Mouse (Mus musculus) CH12.LX (cell line): Measurements from ENCODE around the gene Tph1.

Source experiments
- BHLHE40 ChIP-seq: IDR thresholded peaks from 2 replicates; pipeline ENCODE4 v1.6.1; 2011; ENCODE audit warnings: mild to moderate bottlenecking, low read depth, low read length, improper control_type of control experiment
- CTCF ChIP-seq, 2 experiments: IDR thresholded peaks in 1 of 2; conservative IDR thresholded peaks in 1 of 2; 2 replicates each; pipeline ENCODE4 v1.5.1; 2011 to 2012; ENCODE audit warnings: low read depth in 2 of 2, low read length in 2 of 2, improper control_type of control experiment in 1 of 2, inconsistent platforms in 1 of 2, mild to moderate bottlenecking in 1 of 2, moderate library complexity in 1 of 2
- ELF1 ChIP-seq: IDR thresholded peaks from 2 replicates; pipeline ENCODE4 v1.6.1; 2014; ENCODE audit warnings: low read depth, mild to moderate bottlenecking, inconsistent platforms, low read length, improper control_type of control experiment
- EP300 ChIP-seq: IDR thresholded peaks from 2 replicates; pipeline ENCODE4 v1.6.1; 2011; ENCODE audit warnings: low read length, improper control_type of control experiment
- ETS1 ChIP-seq: conservative IDR thresholded peaks from 2 replicates; pipeline ENCODE4 v1.6.1; 2012; ENCODE audit warnings: low read depth, mild to moderate bottlenecking, inconsistent platforms, low read length, improper control_type of control experiment, moderate library complexity
- GABPA ChIP-seq: IDR thresholded peaks from 2 replicates; pipeline ENCODE4 v1.6.1; 2012; ENCODE audit warnings: low read depth, low read length, improper control_type of control experiment, inconsistent platforms; ENCODE audit not compliant: insufficient replicate concordance
- IRF4 ChIP-seq: IDR thresholded peaks from 2 replicates; pipeline ENCODE4 v1.6.1; 2014; ENCODE audit warnings: low read depth, mild to moderate bottlenecking, inconsistent platforms, low read length, improper control_type of control experiment
- MAFK ChIP-seq: IDR thresholded peaks from 2 replicates; pipeline ENCODE4 v1.6.1; 2011; ENCODE audit warnings: low read length, improper control_type of control experiment; ENCODE audit not compliant: insufficient replicate concordance
- POLR2A ChIP-seq: IDR thresholded peaks from 2 replicates; pipeline ENCODE4 v1.6.1; 2011; ENCODE audit warnings: low read depth, mild to moderate bottlenecking, improper control_type of control experiment, low read length
- POLR2AphosphoS2 ChIP-seq: IDR thresholded peaks from 2 replicates; pipeline ENCODE4 v1.6.1; 2011; ENCODE audit warnings: low read depth, low read length, improper control_type of control experiment
- SIN3A ChIP-seq: IDR thresholded peaks from 2 replicates; pipeline ENCODE4 v1.6.1; 2012; ENCODE audit warnings: low read length, improper control_type of control experiment, inconsistent platforms
- SMC3 ChIP-seq: IDR thresholded peaks from 2 replicates; pipeline ENCODE4 v1.6.1; 2011; ENCODE audit warnings: low read depth, low read length, improper control_type of control experiment
- USF1 ChIP-seq: IDR thresholded peaks from 2 replicates; pipeline ENCODE4 v1.6.1; 2014; ENCODE audit warnings: low read depth, mild to moderate bottlenecking, inconsistent platforms, low read length, improper control_type of control experiment

DNA sequence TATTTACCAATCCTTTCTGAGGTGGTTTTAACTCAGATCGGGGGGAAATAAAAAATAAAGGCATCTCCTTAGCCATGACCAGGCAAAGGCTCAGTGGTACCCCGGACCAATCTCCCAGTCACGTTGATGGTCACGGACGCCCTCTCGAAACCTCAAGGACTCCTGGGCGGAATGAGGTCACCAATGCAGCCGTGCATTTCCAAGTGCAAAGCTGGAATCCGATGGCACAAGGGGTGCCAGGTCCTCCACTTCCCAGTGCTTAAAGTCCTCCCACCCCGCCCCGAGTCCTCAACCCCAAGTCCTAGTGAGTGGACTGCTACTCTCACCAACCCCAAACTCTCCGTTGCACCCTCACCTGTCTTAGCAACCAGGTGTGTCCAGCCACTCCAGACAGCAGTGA is 58.1 kb downstream of the Tph1 start:
- no peak for TF ChIP-seq BHLHE40
- TF ChIP-seq ETS1: no peak
- TF ChIP-seq EP300: no peak
- no peak for TF ChIP-seq CTCF (conservative IDR thresholded peaks at IDR 0.05 in 1 of 2, IDR thresholded peaks at IDR 0.05 in 1 of 2; ENCODE audit: low read depth in 2 of 2, low read length in 2 of 2)
- no peak for TF ChIP-seq POLR2A
- TF ChIP-seq SIN3A: no peak
- TF ChIP-seq IRF4: no peak
- no peak for TF ChIP-seq ELF1
- TF ChIP-seq POLR2AphosphoS2: no peak
- TF ChIP-seq SMC3: no peak
- no peak for TF ChIP-seq USF1
- TF ChIP-seq GABPA: no peak
- no peak for TF ChIP-seq MAFK
